Mouse (Mus musculus) left cerebral cortex, adult 2 months (tissue): ENCODE results near the gene Grid1. TPM values are rescaled to one million over a fixed set of nuclear protein-coding genes. Genes with fewer than 3 reads are reported as not detected.
A peak's percentile ranks its signal among the peaks of the same experiment; 100 is the strongest.

Source experiments
- DNase-seq, 2 experiments: peaks; one replicate each; pipeline ENCODE4 v3.0.0; 2021 to 2022; ENCODE audit warnings: low spot score in 2 of 2, mixed read lengths in 1 of 2; ENCODE audit errors: extremely low spot score in 1 of 2
- H3K27ac ChIP-seq: fragments of 200-600 bp; 2 replicates; pipeline ENCODE4 v1.8.1; 2022
- H3K4me3 ChIP-seq: fragments of 200-600 bp; 2 replicates; pipeline ENCODE4 v1.8.1; 2022
- CTCF ChIP-seq: fragments of 200-600 bp; IDR thresholded peaks from 2 replicates; pipeline ENCODE4 v1.8.1; 2022; ENCODE audit warnings: antibody characterized with exemption, mild to moderate bottlenecking, moderate library complexity
- intact Hi-C: fragments of 180-260 bp; cut with DNase I; formaldehyde crosslinking; loops from one replicate; pipeline ENCODE4 v1.15.1; 2025
- total RNA-seq, 2 experiments: library from RNA; stranded (reverse); gene quantifications; 2 replicates each; pipeline ENCODE4 v1.2.3; 2021

Gene Grid1
- total RNA-seq, 2 experiments from 2014 or later, result 47.7 to 48.6 TPM

- intact Hi-C loops, result no loop called here
- Histone ChIP-seq H3K4me3 (no peak overlapping the region), H3K27ac (no peak overlapping the region)
- DNase-seq, result no peak
- TF ChIP-seq CTCF, result no peak
These were observed 143.8 kb downstream of the Grid1 start for GRCm38 (mm10) chr14:34963616-34964168.

DNA sequence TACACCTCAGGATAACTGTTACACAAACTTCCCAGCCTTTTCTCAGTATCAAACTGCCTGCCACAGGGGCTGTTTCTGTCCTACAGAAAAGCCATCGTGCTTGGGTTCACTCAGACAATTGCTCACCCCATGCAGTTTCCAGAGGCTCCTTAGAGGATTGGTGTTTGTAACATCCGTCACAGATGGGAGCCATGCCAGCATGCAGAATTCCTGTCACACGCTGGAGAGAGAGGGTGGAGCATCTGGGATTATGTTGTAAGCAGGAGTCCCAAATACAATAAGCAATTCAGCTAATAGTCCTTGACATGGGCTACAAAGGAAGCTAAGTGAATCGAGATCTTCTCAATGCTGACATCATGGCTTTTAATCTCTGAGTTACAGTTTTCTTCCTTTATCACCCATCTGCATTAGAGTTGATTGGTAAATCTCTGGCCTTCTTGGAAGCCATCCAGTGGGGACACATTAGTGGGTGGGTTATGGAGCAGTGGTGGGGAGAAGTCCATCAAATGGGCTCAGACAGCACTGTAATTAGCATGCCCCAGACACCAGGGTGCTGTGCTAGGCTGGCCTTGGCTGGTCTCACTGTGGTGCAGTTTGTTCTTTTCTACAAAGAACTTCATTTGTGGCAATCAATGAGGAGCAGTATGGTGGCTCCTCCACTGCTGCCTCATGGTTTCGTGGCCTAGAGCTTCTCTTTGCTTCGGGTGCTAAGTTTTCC is 149.4 kb downstream of the Grid1 start:
- DNase-seq, result no peak

DNA sequence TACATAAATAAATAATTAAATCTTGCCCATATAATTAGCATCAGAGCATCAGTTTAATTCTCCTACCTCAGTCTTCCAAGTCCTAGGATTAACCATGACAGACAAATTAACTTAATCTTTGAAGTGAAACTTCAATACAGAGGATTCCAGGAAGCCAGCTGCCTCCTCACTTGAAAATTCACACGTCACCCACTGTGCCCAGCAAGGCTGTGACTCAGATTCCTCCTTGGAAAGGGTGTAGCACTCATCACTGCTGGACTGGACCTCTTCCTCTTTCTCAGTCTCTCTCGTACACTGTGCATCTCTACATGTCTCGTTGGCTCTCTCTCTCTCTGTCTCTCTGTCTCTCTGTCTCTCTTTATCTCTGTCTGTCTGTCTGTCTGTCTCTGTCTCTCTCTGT is 153.0 kb downstream of the Grid1 start:
- Histone ChIP-seq H3K27ac (no peak overlapping the region), H3K4me3 (no peak overlapping the region)
- TF ChIP-seq CTCF, result no peak
- intact Hi-C loops, result no loop called here
- DNase-seq, result no peak

More for the DNA sequence above, 149.4 kb downstream of the Grid1 start:
- no peak for TF ChIP-seq CTCF
- H3K4me3 ChIP-seq, result no peak overlapping the region
- intact Hi-C loops, result no loop called here
- no peak overlapping the region for H3K27ac ChIP-seq

DNA sequence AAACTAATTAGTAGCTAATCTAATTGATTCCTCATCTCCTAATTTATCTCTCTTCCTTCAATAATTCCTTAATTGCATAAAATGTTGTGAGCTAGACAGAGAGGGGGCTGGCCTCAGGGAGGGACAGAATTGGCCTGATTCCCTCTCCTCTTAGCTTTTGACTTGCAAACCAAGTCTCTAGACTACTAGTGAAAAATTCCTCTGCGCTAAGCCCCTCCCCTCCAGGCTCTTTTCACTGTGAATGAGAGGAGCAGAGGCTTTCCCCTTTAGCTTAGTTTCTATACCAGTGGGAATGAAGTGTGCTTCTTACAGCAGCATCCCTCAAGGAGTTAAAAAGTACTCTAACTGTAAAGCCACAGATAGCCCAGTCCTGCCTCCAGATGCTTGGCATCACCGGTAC is 160.8 kb downstream of the Grid1 start:
- no peak overlapping the region for H3K4me3 ChIP-seq
- intact Hi-C loops, result no loop called here
- DNase-seq, result no peak
- no peak for TF ChIP-seq CTCF
- no peak overlapping the region for H3K27ac ChIP-seq

DNA sequence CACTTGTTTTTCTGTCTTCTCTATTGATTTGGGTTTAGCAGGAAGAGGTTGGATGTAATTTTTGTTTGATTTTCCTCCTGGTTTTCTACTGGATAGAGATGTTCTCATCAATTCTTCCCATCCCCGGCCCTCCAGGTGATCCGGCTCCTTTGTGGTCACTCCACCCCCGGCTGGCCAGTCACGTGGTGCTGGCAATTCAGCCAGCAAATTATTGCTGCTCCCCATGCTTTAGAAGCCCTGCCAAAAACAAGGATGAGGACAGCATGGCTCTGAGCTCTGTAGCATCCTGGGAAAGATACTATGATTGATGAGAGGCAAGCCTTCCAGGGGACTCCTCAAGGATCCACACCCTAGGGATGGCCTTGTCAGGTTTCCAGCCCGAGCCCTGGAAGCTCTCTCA is 169.2 kb downstream of the Grid1 start:
- TF ChIP-seq CTCF, result no peak
- no peak overlapping the region for H3K4me3 ChIP-seq
- H3K27ac ChIP-seq, result no peak overlapping the region
- intact Hi-C loops, result no loop called here
- no peak for DNase-seq

DNA sequence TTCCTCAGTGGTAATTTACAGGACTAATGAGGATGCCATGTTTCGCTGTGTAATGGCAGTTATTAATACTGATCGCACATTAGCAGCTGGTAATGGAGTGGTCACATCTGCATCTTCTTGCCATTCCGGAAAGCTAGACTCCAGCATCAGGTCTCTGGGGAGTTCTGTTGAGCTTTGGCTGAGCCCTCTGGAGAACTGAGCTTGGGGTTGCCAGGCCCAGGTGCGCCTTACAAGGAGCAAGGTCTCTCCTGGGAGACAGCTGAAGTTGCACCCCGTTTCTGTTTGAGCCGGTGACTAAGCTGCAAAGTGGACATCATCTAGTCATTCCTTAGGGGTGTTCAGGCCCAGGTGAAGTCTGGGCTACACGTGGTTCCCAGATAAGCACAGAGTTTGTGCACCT is 186.8 kb downstream of the Grid1 start:
- no peak overlapping the region for H3K27ac ChIP-seq
- no peak for DNase-seq
- H3K4me3 ChIP-seq, result no peak overlapping the region
- TF ChIP-seq CTCF, result no peak
- intact Hi-C loops, result no loop called here

DNA sequence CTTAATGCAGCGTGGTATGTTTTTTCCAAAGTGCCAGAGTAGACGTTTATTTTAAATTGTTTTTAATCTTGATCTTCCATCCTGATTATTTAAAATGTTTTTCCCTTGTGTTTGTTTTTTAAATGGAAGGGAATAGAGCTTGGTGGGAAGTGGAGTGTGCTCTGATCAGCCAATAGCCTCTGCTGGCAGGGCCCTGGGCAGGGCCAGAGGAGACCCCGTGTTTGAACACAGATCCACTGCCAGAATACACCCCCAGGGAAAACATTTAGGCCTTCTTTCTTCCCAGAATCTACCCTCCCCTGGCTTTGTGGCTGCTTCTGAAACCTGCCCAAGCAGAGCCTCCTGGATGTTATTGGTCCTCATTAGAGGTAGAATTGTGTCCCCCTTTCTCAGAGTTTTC is 188.8 kb downstream of the Grid1 start:
- Histone ChIP-seq H3K27ac (no peak overlapping the region), H3K4me3 (no peak overlapping the region)
- TF ChIP-seq CTCF, result no peak
- no peak for DNase-seq
- intact Hi-C loops, result no loop called here

DNA sequence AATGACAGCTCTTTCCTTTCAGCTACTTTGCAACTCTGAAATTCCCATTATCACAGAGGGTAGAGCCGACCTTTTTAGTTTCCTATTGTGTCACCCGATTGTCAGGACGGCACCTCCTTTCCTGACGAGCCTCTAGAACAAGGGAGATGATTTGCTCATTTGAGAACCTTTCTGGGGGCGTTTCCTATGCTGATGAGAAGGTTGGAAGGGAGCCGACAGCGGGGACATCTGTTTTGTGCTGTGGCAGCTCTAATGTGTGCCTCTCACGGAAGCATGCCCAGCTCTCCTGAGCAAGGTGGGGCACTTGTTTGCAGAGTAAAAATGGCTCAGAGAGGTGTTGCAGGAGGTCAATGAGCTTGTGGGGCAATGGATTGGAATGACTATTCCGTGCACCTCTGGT is 189.2 kb downstream of the Grid1 start:
- H3K4me3 ChIP-seq, result no peak overlapping the region
- no peak for TF ChIP-seq CTCF
- no peak for DNase-seq
- intact Hi-C loops, result no loop called here
- H3K27ac ChIP-seq, result no peak overlapping the region

DNA sequence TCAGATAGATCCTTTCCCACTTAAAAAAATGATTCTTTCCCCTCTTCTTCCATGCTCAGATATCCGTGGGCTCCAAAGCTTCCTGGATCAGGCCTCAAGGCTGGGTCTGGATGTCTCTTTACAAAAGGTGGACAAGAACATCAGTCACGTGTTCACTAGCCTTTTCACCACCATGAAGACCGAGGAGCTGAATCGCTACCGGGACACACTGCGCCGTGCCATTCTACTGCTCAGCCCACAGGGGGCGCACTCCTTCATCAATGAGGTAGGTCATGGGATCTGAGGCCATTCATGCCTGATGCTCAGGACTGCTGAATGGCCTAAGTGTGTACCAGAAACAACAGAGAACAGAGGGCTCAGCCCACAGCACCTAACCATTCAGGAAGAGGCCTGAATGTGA is 206.8 kb downstream of the Grid1 start:
- DNase-seq, result no peak
- intact Hi-C loops, result no loop called here
- peak; percentile 17; the same call in 1 of the 2 replicates for TF ChIP-seq CTCF

DNA sequence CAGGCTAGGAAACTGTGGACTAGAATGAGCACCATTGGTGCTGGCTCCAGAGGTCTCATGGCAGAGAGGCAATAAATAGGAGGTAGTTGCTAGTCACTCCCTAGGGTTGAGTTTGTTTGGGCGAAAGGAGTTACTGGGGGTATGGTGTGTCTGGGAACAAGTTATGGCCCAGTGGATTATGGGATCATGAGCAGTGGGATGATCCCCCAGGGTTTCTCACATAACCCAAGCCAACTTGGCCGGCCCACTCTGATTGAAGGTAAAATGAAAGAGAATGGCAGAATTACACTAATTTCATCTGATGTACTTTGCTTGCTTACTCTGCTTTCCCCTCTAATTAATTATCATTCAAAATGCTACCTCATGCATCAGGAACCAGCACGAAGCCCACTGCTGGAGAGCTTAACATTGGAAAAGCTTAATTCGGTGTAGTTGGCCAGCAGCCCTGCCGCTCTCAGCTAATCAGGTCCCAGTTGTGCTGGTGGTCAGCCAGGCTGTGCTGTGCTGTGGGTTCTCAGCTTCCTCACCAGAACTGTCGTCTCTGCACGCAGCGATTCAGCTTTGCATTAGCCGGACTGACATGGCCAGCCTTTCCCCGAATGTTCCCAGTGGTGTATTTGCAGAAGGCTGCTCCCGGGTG is 207.7 kb downstream of the Grid1 start:
- TF ChIP-seq CTCF, result no peak
- no peak for DNase-seq
- Histone ChIP-seq H3K27ac (no peak overlapping the region), H3K4me3 (no peak overlapping the region)
- intact Hi-C loops, result no loop called here

More for the DNA sequence above, 206.8 kb downstream of the Grid1 start:
- no peak overlapping the region for H3K4me3 ChIP-seq
- H3K27ac ChIP-seq, result no peak overlapping the region

GRCm38 (mm10) chr14:35029626-35030025 is 209.7 kb downstream of the Grid1 start:
- no peak for DNase-seq
- intact Hi-C loops, result no loop called here
- H3K4me3 ChIP-seq, result no peak overlapping the region
- no peak overlapping the region for H3K27ac ChIP-seq
- no peak for TF ChIP-seq CTCF

- Histone ChIP-seq H3K4me3 (no peak overlapping the region), H3K27ac (no peak overlapping the region)
- DNase-seq, result no peak
- TF ChIP-seq CTCF, result no peak
- intact Hi-C loops, result no loop called here
These were observed 210.4 kb downstream of the Grid1 start for GRCm38 (mm10) chr14:35030271-35030670.

DNA sequence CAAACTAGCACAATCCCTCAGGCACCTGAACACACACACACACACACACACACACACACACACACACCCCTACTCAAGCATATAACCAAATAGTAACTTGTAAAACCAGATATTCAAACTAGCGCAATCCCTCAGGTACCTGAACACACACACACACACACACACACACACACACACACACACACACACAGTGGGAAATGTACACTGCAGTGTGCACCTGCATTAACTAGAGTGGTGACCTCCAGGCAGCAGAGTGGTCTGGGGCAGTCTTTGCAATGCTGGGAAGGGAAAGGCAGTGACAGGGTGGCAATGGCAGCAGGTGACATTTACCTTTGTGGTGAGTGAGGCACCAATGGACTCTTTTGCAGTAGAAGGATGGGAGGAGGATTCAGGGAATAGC is 212.4 kb downstream of the Grid1 start:
- intact Hi-C loops, result no loop called here
- H3K4me3 ChIP-seq, result no peak overlapping the region
- no peak for DNase-seq
- H3K27ac ChIP-seq, result no peak overlapping the region
- no peak for TF ChIP-seq CTCF
